In genomic region chr9:94615205-94615604, GRCm38 (mm10) we compare ENCODE assay signal across 26 mouse cellular contexts. TPM values are rescaled to one million over a fixed set of nuclear protein-coding genes. Genes with fewer than 3 reads are reported as not detected.
A peak's percentile ranks its signal among the peaks of the same experiment; 100 is the strongest.
DNase-seq lines count a peak whose midpoint lies in the region; ATAC-seq and TF ChIP-seq lines count a peak whose summit lies in the region.
"Had no signal": no experiment of that assay in that cellular context is flagged by ENCODE, and none has a peak within 500 bp of the region (broad histone marks: within the 10 kb centered on the region; RNA-seq: fewer than 3 reads in every experiment).

No protein-coding gene starts in this region.

- ATAC-seq in lung, embryonic 16.5 days (ENCODE audit: low read depth): peak; percentile 72
- ATAC-seq in heart, embryonic 12.5 days (ENCODE audit: insufficient number of reproducible peaks, low FRiP score): peak; percentile 65
- peak; percentile 80 for ATAC-seq in heart, embryonic 16.5 days (replicated peaks; ENCODE audit: extremely low read depth, insufficient read depth, low FRiP score)
- ATAC-seq: forebrain, embryonic 13.5 days; hindbrain, postnatal 0 days; intestine, embryonic 16.5 days; liver, postnatal 0 days; midbrain, embryonic 15.5 days had no signal

- H3K79me2 ChIP-seq in myocyte (ENCODE audit: control insufficient read depth, insufficient read depth): no peaks in the 10 kb centered on the region

- H3K9ac ChIP-seq in lung, embryonic 16.5 days (ENCODE audit: low read length): no peak overlapping the region
- H3K9ac ChIP-seq in heart, embryonic 12.5 days: no peak overlapping the region
- no peak overlapping the region; the same call in 1 of the 2 replicates for H3K9ac ChIP-seq in heart, embryonic 16.5 days (ENCODE audit: low read length)
- H3K9ac ChIP-seq: forebrain, embryonic 13.5 days; liver, postnatal 0 days; midbrain, embryonic 15.5 days; stomach, embryonic 15.5 days had no signal

- peak overlapping the region; percentile 23; the same call in 1 of the 2 replicates for H3K4me2 ChIP-seq in lung, embryonic 16.5 days (ENCODE audit: low read depth, low read length)
- peak overlapping the region; percentile 33 for H3K4me2 ChIP-seq in heart, embryonic 12.5 days
- H3K4me2 ChIP-seq in heart, embryonic 16.5 days (ENCODE audit: low read depth, low read length): peak overlapping the region; percentile 61
- peak overlapping the region; percentile 62 for H3K4me2 ChIP-seq in myocyte (ENCODE audit: low read depth)
- H3K4me2 ChIP-seq: forebrain, embryonic 13.5 days; midbrain, embryonic 15.5 days; stomach, embryonic 15.5 days had no signal

- no peak overlapping the region; the same call in 1 of the 2 replicates for H3K4me3 ChIP-seq in lung, embryonic 16.5 days (ENCODE audit: low read length)
- H3K4me3 ChIP-seq in heart, embryonic 12.5 days: 0 out of 2 replicates have a peak overlapping the region, but pooled peaks have one; percentile 6
- H3K4me3 ChIP-seq in heart, embryonic 16.5 days (ENCODE audit: low read length): peak overlapping the region; percentile 22
- H3K4me3 ChIP-seq in myocyte: no peak overlapping the region
- H3K4me3 ChIP-seq: forebrain, embryonic 13.5 days; gastrocnemius, adult 2 months; hindbrain, embryonic 10.5 days; layer of hippocampus, adult 2 months; limb, embryonic 10.5 days; midbrain, embryonic 15.5 days; stomach, embryonic 15.5 days had no signal

- H3K27me3 ChIP-seq in lung, embryonic 16.5 days (ENCODE audit: control insufficient read depth, insufficient read depth, low read depth, low read length): no peaks in the 10 kb centered on the region
- H3K27me3 ChIP-seq in heart, embryonic 12.5 days (replicated peaks): no peaks in the 10 kb centered on the region
- H3K27me3 ChIP-seq in heart, embryonic 16.5 days (ENCODE audit: control insufficient read depth, insufficient read depth, low read length): no peaks in the 10 kb centered on the region
- H3K27me3 ChIP-seq in myocyte (ENCODE audit: control insufficient read depth, insufficient read depth, insufficient read length): no peaks in the 10 kb centered on the region
- H3K27me3 ChIP-seq: forebrain, embryonic 13.5 days; midbrain, embryonic 15.5 days; stomach, embryonic 15.5 days had no signal

- DNase-seq in lung, adult 18-20 months: no peak
- DNase-seq in adrenal gland, postnatal 4 days (ENCODE audit: low spot score in 2 of 2): no peak
- DNase-seq in kidney, adult 18-20 months: no peak
- DNase-seq: adrenal gland, postnatal 14 days; cerebellum, adult 8-10 months; cerebellum, postnatal 36 days; embryo, embryonic 11 days; gastrocnemius, adult 2 months; kidney, postnatal 25 days; liver; liver, postnatal 0 days; right cerebral cortex, adult 18-20 months; right cerebral cortex, postnatal 4 days; thymus, postnatal 36 days had no signal

- peaks cover 9% of the 10 kb centered on the region for H3K4me1 ChIP-seq in lung, embryonic 16.5 days (replicated peaks; ENCODE audit: control insufficient read depth, insufficient read depth, low read length)
- peaks cover 25% of the 10 kb centered on the region for H3K4me1 ChIP-seq in heart, embryonic 12.5 days (replicated peaks)
- peaks cover 20% of the 10 kb centered on the region for H3K4me1 ChIP-seq in heart, embryonic 16.5 days (ENCODE audit: control insufficient read depth, insufficient read depth, low read length)
- H3K4me1 ChIP-seq: stomach, embryonic 15.5 days had no signal

- H3K9me3 ChIP-seq in lung, embryonic 16.5 days (ENCODE audit: control insufficient read depth, low read length): no peaks in the 10 kb centered on the region
- no peaks in the 10 kb centered on the region for H3K9me3 ChIP-seq in heart, embryonic 12.5 days (replicated peaks)
- no peaks in the 10 kb centered on the region for H3K9me3 ChIP-seq in heart, embryonic 16.5 days (replicated peaks; ENCODE audit: control insufficient read depth, low read length)
- H3K9me3 ChIP-seq: forebrain, embryonic 13.5 days; hindbrain, embryonic 10.5 days; limb, embryonic 10.5 days; midbrain, embryonic 15.5 days; stomach, embryonic 15.5 days had no signal

- no peak for TF ChIP-seq POLR2A in myocyte (IDR thresholded peaks at IDR 0.05; ENCODE audit: insufficient read length, low read depth)

- H3K27ac ChIP-seq in lung, embryonic 16.5 days (ENCODE audit: low read length): no peak overlapping the region
- H3K27ac ChIP-seq in heart, embryonic 12.5 days (ENCODE audit: poor library complexity, severe bottlenecking): peak overlapping the region; percentile 51; the same call in 1 of the 2 replicates
- H3K27ac ChIP-seq in heart, embryonic 16.5 days (ENCODE audit: low read length): peak overlapping the region; percentile 74
- H3K27ac ChIP-seq: forebrain, embryonic 13.5 days; gastrocnemius, adult 2 months; hindbrain, embryonic 10.5 days; hindbrain, postnatal 0 days; layer of hippocampus, adult 2 months; limb, embryonic 10.5 days; midbrain, embryonic 15.5 days; stomach, embryonic 15.5 days had no signal

- WGBS in lung, embryonic 16.5 days: 39% methylated on average over 11 of the region's 11 CpGs
- 16% methylated on average over 11 of the region's 11 CpGs for WGBS in heart, embryonic 12.5 days
- WGBS in heart, embryonic 16.5 days: 16% methylated on average over 11 of the region's 11 CpGs

- H3ac ChIP-seq in myocyte (ENCODE audit: control insufficient read depth, insufficient read length): no peak overlapping the region

- no peaks in the 10 kb centered on the region for H3K36me3 ChIP-seq in lung, embryonic 16.5 days (ENCODE audit: control insufficient read depth, insufficient read depth, low read length)
- H3K36me3 ChIP-seq in heart, embryonic 12.5 days: no peaks in the 10 kb centered on the region
- no peaks in the 10 kb centered on the region for H3K36me3 ChIP-seq in heart, embryonic 16.5 days (ENCODE audit: control insufficient read depth, insufficient read depth)
- H3K36me3 ChIP-seq in myocyte (ENCODE audit: control insufficient read depth, insufficient read depth): no peaks in the 10 kb centered on the region
- H3K36me3 ChIP-seq: hindbrain, embryonic 10.5 days; limb, embryonic 10.5 days; midbrain, embryonic 15.5 days; stomach, embryonic 15.5 days had no signal

TF ChIP-seq in myocyte, 11 proteins besides CTCF, POLR2A, EP300 and RAD21:
- no peak for TF ChIP-seq E2F4 (IDR thresholded peaks at IDR 0.05; ENCODE audit: insufficient read depth)
- no peak for TF ChIP-seq REST (IDR thresholded peaks at IDR 0.05; ENCODE audit: insufficient read depth, insufficient read length)
- TF ChIP-seq POLR2AphosphoS2 (IDR thresholded peaks at IDR 0.05; ENCODE audit: insufficient read length, low read depth): no peak
- TF ChIP-seq TCF3 (IDR thresholded peaks at IDR 0.05; ENCODE audit: insufficient read length, low read depth): no peak
- no peak for TF ChIP-seq SRF (IDR thresholded peaks at IDR 0.05; ENCODE audit: control insufficient read depth, insufficient read length, low read depth)
- peak in 1 of 3 experiments; percentile 63 for TF ChIP-seq MYOG (IDR thresholded peaks at IDR 0.05; ENCODE audit: control insufficient read depth in 1 of 3, insufficient read depth in 1 of 3, insufficient read length in 2 of 3, low read depth in 2 of 3)
- no peak for TF ChIP-seq TCF12 (IDR thresholded peaks at IDR 0.05; ENCODE audit: insufficient read depth, poor library complexity, severe bottlenecking)
- TF ChIP-seq MAX (IDR thresholded peaks at IDR 0.05; ENCODE audit: low read depth): no peak
- TF ChIP-seq CEBPB (IDR thresholded peaks at IDR 0.05; ENCODE audit: insufficient read depth, poor library complexity, severe bottlenecking): no peak
- peak in 1 of 3 experiments; percentile 39 for TF ChIP-seq MYOD1 (IDR thresholded peaks at IDR 0.05; ENCODE audit: control insufficient read depth in 1 of 3, insufficient read length in 2 of 3, low read depth in 2 of 3)
- TF ChIP-seq USF1 (IDR thresholded peaks at IDR 0.05; ENCODE audit: low read depth): no peak

RNA-seq across cellular contexts. Expression of gene Slc9a9, which starts 54.5 kb away (rescaled TPM):
- 4.4 and 4.9 TPM in 2 replicates for polyA plus RNA-seq in lung, embryonic 16.5 days (2015; fragmentation: Nextera tagmentation; extraction: Ambion mirVana)
- polyA plus RNA-seq in heart, embryonic 12.5 days (2016; fragmentation: Nextera tagmentation; extraction: Ambion mirVana): 3.9 and 4.0 TPM in 2 replicates
- 4.5 and 6.3 TPM in 2 replicates for polyA plus RNA-seq in heart, embryonic 16.5 days (2015; fragmentation: Nextera tagmentation; extraction: Ambion mirVana)
- polyA plus RNA-seq in myocyte (2012; fragmentation: generic; extraction: Trizol): 21.5 TPM
- 1 to 10 TPM; 3.4 to 4.4 TPM for total RNA-seq in adrenal gland, postnatal 4 days (2021)

Comparison
In these comparisons a context has a peak if more than half of its experiments do, and no peak if none do; other contexts are left out.
1. H3K4me3 ChIP-seq: peak in heart, embryonic 12.5 days (single experiment) and heart, embryonic 16.5 days (single experiment); none in lung, embryonic 16.5 days (single experiment) and myocyte (single experiment).
2. Peak in every context shown above with its lines, with median percentiles within 50 percentile points of each other: ATAC-seq and H3K4me2 ChIP-seq.